Mouse (Mus musculus): ENCODE results near the gene Gtf2i. TPM values are rescaled to one million over a fixed set of nuclear protein-coding genes. Genes with fewer than 3 reads are reported as not detected.

The Gtf2i gene
- 203 and 272 TPM in 2 replicates for polyA plus RNA-seq (2012; rRNA removed)

DNA sequence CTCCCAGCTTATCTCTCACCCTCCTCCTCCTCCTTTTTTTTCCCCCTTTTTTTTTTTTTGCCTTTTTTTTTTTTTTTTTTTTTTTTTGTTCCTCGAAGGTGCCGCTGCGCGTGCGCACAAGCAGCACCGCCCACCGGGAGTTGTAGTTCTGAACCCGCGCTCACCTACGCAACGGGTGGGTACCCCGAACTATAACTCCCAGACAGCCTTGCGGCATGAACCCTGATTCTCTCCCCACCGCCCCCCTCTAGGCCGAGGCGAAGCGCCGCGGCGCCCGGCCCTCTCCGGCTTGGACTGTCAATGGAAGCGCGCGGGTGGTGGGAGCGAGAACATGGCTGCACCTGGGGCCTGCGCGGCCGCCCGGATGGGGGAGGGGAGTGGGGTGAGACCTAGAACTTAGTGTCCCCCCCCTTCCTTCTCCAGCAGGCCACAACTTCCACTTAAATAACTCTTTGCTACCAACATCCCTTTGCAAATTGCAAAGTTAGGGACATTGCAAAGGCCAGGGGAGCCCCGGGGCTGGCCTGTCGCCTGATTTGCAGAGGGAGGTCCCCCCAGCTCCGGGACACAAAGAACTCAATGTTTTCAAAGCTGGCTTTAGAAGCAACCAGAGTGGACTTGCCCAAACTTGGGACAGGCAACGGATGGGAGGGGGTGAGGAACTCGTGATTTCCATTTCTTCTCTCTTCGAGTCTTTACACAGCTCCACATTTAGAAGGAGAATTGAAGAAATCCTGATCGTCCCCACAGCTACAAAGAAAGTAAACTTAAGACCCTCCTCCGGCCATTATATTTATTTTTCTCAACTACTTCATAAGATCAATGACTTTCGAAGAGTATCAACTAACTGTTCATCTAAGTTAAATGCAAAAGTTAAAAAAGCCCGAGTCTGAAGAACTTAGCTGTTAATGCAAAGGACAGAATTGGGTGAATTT lies at the start of gene Gtf2i:
Gene Gtf2i, minus strand, starts transcription at position 73 of the 935 bp plus-strand sequence.

GRCm38 (mm10) chr5:134229391-134229790 lies 85.2 kb downstream of the Gtf2i start, which contains the start of gene Ncf1:
Gene Ncf1 (minus strand): TSS chr5:134229625.

Other genes starting within 250 kb of the Gtf2i start
- gene Castor2, start 215.0 kb downstream of the Gtf2i start, polyA plus RNA-seq (2012; rRNA removed) = 9.8 and 10.6 TPM in 2 replicates
- 23.8 and 26.1 TPM in 2 replicates for gene Rcc1l, start 138.0 kb downstream of the Gtf2i start, polyA plus RNA-seq (2012; rRNA removed)
- gene Gtf2ird2, start 130.7 kb downstream of the Gtf2i start, polyA plus RNA-seq (2012; rRNA removed) = 13.9 and 14.8 TPM in 2 replicates
- 3.6 and 5.9 TPM in 2 replicates for gene Ncf1, start 85.1 kb downstream of the Gtf2i start, polyA plus RNA-seq (2012; rRNA removed)
- gene Gtf2ird1, start 142.0 kb upstream of the Gtf2i start, polyA plus RNA-seq (2012; rRNA removed) = 84.3 and 85.2 TPM in 2 replicates
- gene Clip2, start 237.7 kb upstream of the Gtf2i start, polyA plus RNA-seq (2012; rRNA removed) = 39.0 and 47.7 TPM in 2 replicates
- not detected in 2 replicates for gene Syna, start 245.4 kb upstream of the Gtf2i start, polyA plus RNA-seq (2012; rRNA removed)